Mouse (Mus musculus): ENCODE measurements at regions not wholly inside any gene's neighbourhood (a gene's known extent, or its start where the extent isn't known, plus 50 kb on each side); places are given as distances from the start of the nearest gene placed in this dataset.

DNA sequence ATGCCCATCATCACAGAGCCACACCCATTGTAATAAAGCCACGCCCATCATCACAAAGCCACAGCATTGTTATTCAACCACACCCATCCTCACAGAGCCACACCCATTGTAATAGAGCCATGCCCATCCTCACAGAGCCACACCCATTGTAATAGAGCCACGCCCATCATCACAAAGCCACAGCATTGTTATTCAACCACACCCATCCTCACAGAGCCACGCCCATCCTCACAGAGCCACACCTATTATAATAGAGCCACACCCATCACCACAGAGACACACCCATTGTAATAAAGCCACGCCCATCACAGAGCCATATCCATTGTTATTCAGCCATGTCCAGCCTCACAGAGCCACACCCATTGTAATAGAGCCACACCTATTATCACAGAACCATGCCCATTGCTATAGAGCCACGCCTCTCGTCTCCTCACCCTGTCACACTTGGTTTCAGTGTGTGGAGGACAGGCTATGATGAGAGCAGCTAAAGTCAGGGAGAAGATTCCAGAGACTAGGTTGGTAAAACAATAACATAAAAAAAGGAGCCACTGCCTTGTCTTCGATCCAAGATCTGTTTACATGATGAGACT lies 85.6 kb downstream of the Gxylt1 start:
- whole genome bisulfite sequencing: 94% methylated on average over 7 of the region's 7 CpGs
- Histone ChIP-seq H3K27ac (replicated peaks; ENCODE audit: low read depth, low read length) (no peak overlapping the region), H3K4me2 (replicated peaks; ENCODE audit: low read depth, low read length, severe bottlenecking) (no peak overlapping the region), H3K9ac (ENCODE audit: low read depth, low read length, severe bottlenecking) (no peak overlapping the region), H3K4me1 (ENCODE audit: control insufficient read depth, insufficient read depth, low read length) (peaks cover 4% of the 10 kb centered on the region; the same call in 1 of the 2 replicates), H3K27me3 (ENCODE audit: control insufficient read depth, insufficient read depth, low read length) (no peaks in the 10 kb centered on the region), H3K4me3 (replicated peaks; ENCODE audit: low read length) (no peak overlapping the region), H3K9me3 (ENCODE audit: control insufficient read depth, low read length) (no peaks in the 10 kb centered on the region), H3K36me3 (ENCODE audit: control insufficient read depth, insufficient read depth, low read length) (no peaks in the 10 kb centered on the region)
- ATAC-seq (ENCODE audit: low FRiP score, low read depth): no peak
- DNase-seq (ENCODE audit: low spot score): no peak
- TF ChIP-seq POLR2A (IDR thresholded peaks at IDR 0.05; ENCODE audit: borderline replicate concordance, extremely low read depth, insufficient read depth, insufficient read length): no peak

DNA sequence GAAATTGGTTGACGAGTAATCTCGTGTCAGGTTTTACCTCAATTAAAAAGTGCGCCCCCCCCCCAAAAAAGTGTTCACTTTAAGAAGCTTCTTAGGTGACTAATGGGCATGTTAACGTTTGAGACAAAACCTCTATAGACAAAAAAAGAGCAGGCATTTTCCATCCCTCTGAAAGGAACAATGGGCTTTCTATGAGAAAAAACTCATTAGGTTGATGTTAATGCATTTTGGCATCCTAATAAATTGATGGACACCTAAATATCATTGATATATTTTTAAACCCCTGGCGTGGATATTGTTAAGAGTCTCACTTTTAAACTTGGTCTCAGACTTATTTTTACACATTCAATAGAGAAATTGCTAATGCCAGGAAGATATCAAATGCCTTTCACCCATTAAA lies 98.8 kb downstream of the Gxylt1 start:
- WGBS: 79% methylated on average over 5 of the region's 5 CpGs
- H3K4me1 ChIP-seq (ENCODE audit: control insufficient read depth, insufficient read depth, low read length): no peaks in the 10 kb centered on the region

DNA sequence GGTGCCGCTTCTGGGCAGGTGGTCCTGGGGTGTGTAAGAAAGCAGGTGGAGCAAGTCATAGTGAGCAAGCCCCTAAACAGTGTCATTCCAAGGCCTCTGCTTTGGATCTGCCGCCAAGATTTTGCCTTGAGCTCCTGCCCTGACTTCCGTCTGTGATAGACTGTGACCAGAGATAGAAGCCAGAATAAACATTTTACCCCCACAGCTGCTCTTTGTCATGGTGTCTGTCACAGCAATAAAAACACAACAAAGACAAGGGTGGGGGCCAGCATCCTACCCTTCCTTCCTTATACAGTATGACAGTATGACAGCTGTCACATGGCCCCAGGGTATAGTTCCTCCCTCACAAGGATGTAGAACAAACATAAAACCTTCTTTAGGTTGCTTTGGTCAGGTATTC lies 106.2 kb downstream of the Gxylt1 start:
- Histone ChIP-seq H3K4me1 (ENCODE audit: control insufficient read depth, insufficient read depth, low read length) (no peaks in the 10 kb centered on the region), H3K4me2 (replicated peaks; ENCODE audit: low read depth, low read length, severe bottlenecking) (no peak overlapping the region), H3K36me3 (ENCODE audit: control insufficient read depth, insufficient read depth, low read length) (no peaks in the 10 kb centered on the region), H3K9me3 (ENCODE audit: control insufficient read depth, low read length) (no peaks in the 10 kb centered on the region), H3K9ac (ENCODE audit: low read depth, low read length, severe bottlenecking) (no peak overlapping the region), H3K4me3 (replicated peaks; ENCODE audit: low read length) (no peak overlapping the region), H3K27ac (replicated peaks; ENCODE audit: low read depth, low read length) (no peak overlapping the region), H3K27me3 (ENCODE audit: control insufficient read depth, insufficient read depth, low read length) (no peaks in the 10 kb centered on the region)
- 77% methylated on average over 3 of the region's 3 CpGs for WGBS
- no peak for TF ChIP-seq POLR2A (IDR thresholded peaks at IDR 0.05; ENCODE audit: borderline replicate concordance, extremely low read depth, insufficient read depth, insufficient read length)
- ATAC-seq (ENCODE audit: low FRiP score, low read depth) (no peak), DNase-seq (ENCODE audit: low spot score) (no peak)

More for the DNA sequence above, 98.8 kb downstream of the Gxylt1 start:
- H3K4me3 ChIP-seq (replicated peaks; ENCODE audit: low read length): no peak overlapping the region
- DNase-seq (ENCODE audit: low spot score) (no peak), ATAC-seq (ENCODE audit: low FRiP score, low read depth) (no peak)
- H3K9me3 ChIP-seq (ENCODE audit: control insufficient read depth, low read length): no peaks in the 10 kb centered on the region
- no peak overlapping the region for H3K4me2 ChIP-seq (replicated peaks; ENCODE audit: low read depth, low read length, severe bottlenecking)
- no peaks in the 10 kb centered on the region for H3K36me3 ChIP-seq (ENCODE audit: control insufficient read depth, insufficient read depth, low read length)
- H3K9ac ChIP-seq (ENCODE audit: low read depth, low read length, severe bottlenecking): no peak overlapping the region
- no peak overlapping the region for H3K27ac ChIP-seq (replicated peaks; ENCODE audit: low read depth, low read length)
- TF ChIP-seq POLR2A (IDR thresholded peaks at IDR 0.05; ENCODE audit: borderline replicate concordance, extremely low read depth, insufficient read depth, insufficient read length): no peak
- H3K27me3 ChIP-seq (ENCODE audit: control insufficient read depth, insufficient read depth, low read length): no peaks in the 10 kb centered on the region

DNA sequence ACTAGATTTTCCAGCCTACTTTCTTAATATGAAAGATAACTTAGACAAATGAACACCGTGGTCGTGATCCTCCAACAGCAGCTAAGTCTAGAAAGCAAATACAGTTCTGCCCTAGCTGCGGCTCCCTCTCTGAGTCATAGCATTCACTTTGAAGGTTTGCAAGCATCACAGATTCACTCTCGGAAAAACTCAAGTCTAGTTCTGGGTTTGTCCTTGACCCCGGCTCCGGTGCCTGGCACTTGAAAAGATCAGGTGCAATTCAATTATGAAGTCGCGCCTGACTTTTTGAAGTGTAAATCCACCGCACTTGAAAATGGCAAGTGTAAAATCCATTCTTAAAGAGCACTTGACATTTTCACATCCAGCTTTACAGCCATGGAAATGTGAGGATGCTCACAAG lies 107.5 kb downstream of the Gxylt1 start:
- ATAC-seq (ENCODE audit: low FRiP score, low read depth): no peak

DNA sequence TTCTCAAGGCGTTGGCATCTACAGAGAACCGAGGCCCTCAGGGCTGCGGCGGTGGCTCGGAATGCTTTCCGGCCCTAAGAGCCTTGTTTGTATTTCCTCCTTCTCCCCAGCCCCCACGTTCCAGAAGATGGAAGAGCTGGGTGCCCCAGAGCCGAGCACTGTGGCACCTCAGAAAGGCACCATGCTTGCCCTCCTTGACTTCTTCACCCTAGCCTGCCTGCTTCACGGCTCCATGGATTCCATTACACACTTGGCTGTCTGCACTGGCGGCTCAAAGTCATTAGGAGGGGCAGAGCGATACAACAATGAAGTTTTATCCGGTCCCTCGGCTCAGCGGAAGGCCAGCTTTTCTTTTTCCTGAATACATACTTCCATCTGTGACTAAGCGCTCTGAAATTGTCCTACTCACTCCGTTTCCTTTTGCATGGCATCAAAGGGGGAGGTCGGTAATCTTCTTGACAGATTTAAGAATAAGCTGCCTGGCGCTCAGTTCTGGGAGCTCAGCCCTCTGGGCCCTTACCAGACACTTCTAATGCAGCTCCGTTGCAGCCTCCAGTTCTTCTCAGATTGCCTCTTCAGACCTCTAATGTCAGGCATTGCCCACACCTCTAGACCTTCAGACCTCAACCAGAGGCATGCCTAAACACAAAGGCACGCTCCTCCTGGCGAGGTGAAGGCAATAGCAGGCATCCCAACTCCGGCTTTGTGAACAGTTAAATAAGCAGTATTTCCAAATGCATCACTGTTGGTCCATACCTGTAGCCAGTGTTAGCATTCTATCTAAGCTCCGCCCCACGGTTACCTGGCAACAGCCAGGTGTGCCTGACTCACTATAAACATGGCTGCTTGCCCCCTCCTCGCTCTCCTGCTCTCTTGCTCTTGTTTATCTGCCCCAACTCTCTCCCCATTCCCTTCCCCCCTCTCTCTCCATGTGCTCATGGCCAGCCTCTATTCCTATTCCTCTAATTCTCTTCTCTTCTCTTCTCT lies 112.8 kb downstream of the Gxylt1 start:
- H3K9me3 ChIP-seq (ENCODE audit: control insufficient read depth, low read length): no peaks in the 10 kb centered on the region
- ATAC-seq (ENCODE audit: low FRiP score, low read depth): no peak
- no peaks in the 10 kb centered on the region for H3K27me3 ChIP-seq (ENCODE audit: control insufficient read depth, insufficient read depth, low read length)
- no peaks in the 10 kb centered on the region for H3K36me3 ChIP-seq (ENCODE audit: control insufficient read depth, insufficient read depth, low read length)
- H3K4me1 ChIP-seq (ENCODE audit: control insufficient read depth, insufficient read depth, low read length): no peaks in the 10 kb centered on the region
- no peak overlapping the region for H3K4me3 ChIP-seq (replicated peaks; ENCODE audit: low read length)
- no peak for DNase-seq (ENCODE audit: low spot score)
- 83% methylated on average over 25 of the region's 25 CpGs for WGBS
- no peak overlapping the region for H3K27ac ChIP-seq (replicated peaks; ENCODE audit: low read depth, low read length)
- H3K4me2 ChIP-seq (replicated peaks; ENCODE audit: low read depth, low read length, severe bottlenecking): no peak overlapping the region
- no peak for TF ChIP-seq POLR2A (IDR thresholded peaks at IDR 0.05; ENCODE audit: borderline replicate concordance, extremely low read depth, insufficient read depth, insufficient read length)
- no peak overlapping the region for H3K9ac ChIP-seq (ENCODE audit: low read depth, low read length, severe bottlenecking)

More for the DNA sequence above, 107.5 kb downstream of the Gxylt1 start:
- no peak overlapping the region for H3K9ac ChIP-seq (ENCODE audit: low read depth, low read length, severe bottlenecking)
- no peaks in the 10 kb centered on the region for H3K36me3 ChIP-seq (ENCODE audit: control insufficient read depth, insufficient read depth, low read length)
- H3K27ac ChIP-seq (replicated peaks; ENCODE audit: low read depth, low read length): no peak overlapping the region
- no peak overlapping the region for H3K4me2 ChIP-seq (replicated peaks; ENCODE audit: low read depth, low read length, severe bottlenecking)
- 89% methylated on average over 9 of the region's 9 CpGs for WGBS
- no peaks in the 10 kb centered on the region for H3K4me1 ChIP-seq (ENCODE audit: control insufficient read depth, insufficient read depth, low read length)
- H3K9me3 ChIP-seq (ENCODE audit: control insufficient read depth, low read length): no peaks in the 10 kb centered on the region
- no peaks in the 10 kb centered on the region for H3K27me3 ChIP-seq (ENCODE audit: control insufficient read depth, insufficient read depth, low read length)
- H3K4me3 ChIP-seq (replicated peaks; ENCODE audit: low read length): no peak overlapping the region
- no peak for TF ChIP-seq POLR2A (IDR thresholded peaks at IDR 0.05; ENCODE audit: borderline replicate concordance, extremely low read depth, insufficient read depth, insufficient read length)
- DNase-seq (ENCODE audit: low spot score): no peak

Measured in limb, embryonic 14.5 days (tissue).